Mouse (Mus musculus) cerebellum, adult 8-10 months (tissue): ENCODE measurements around the gene Slc25a12.

Experiments
- DNase-seq: peaks from one replicate; pipeline ENCODE4 v3.0.0; 2022

Gene Slc25a12

DNA sequence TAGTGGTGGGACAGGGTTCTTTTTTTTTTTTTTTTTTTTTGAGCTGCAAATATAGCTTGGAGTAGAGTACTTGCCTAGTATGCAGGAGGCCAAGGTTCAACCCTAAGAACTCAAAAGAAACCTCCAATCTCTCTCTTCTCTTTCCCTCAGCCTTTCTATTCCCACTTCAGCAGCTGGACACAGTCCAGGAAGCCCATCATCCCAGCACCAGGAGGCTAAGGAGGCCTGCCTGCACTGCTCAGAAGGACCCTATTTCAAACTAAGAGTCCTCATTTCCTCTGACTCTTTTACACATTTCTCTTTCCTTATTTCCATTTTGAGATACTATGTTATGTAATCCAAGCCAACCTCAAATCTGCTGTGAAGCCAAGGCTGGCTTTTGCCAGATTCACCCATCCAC, 64.3 kb downstream of the Slc25a12 start:
- DNase-seq, result no peak

DNA sequence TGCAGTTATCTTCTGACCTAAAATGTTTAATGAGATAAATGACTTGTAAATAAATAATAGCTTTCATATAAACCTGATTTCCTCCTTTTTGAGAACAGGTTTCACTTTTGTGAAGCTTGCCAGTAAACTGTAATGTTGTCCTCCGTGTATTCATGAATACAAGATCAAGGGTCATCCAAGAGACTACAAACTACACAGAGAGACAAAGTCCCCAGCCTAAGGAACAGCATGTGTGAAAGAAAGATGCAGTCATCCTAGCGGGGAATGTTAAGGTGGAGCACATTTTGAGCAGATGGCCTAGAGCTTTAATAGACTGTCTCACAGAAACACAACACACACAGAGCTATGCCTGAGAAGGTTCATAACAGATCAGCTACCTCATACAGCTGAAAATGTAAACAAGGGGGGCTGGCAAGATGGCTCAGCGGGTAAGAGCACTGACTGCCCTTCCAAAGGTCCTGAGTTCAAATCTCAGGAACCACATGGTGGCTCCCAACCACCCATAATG, 65.3 kb downstream of the Slc25a12 start:
- DNase-seq, result no peak

DNA sequence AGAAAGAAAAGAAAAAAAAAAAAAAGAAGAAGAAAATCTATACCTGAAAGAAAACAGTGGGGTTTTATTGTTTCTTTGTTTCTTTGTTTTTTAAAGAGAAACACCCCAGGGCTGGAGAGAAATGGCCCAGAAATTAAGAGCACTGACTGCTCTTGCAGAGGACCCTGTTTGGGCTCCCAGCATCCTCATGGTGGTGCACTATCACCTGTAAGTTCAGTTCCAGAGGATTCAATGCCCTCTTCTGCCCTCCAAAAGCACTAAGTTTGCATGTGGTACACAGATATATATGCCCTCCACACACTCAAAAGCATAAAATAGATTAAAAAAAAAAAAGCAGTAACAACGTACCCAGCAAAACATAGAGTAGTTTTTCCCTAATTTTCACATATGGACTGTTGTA, 68.8 kb downstream of the Slc25a12 start:
- DNase-seq, result no peak

DNA sequence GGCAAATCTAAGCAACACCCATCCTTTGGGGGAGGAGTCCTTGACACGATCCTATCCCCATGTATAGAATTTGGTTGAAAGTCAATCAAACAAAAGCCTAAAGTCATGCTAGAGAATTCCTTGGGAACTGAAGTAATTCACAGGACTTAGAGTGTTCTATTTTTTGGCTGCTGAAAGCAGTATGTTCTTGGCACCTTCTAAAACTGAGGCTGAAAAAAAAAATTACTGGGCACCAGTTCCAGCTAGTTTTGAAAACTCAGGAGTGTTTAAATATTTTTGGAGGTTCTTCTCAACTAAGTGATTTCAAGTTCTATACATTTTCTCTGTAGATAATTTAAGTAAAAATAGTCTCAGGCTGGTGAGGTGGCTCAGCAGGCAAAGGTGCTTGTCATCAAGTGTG, 70.0 kb downstream of the Slc25a12 start:
- no peak for DNase-seq

DNA sequence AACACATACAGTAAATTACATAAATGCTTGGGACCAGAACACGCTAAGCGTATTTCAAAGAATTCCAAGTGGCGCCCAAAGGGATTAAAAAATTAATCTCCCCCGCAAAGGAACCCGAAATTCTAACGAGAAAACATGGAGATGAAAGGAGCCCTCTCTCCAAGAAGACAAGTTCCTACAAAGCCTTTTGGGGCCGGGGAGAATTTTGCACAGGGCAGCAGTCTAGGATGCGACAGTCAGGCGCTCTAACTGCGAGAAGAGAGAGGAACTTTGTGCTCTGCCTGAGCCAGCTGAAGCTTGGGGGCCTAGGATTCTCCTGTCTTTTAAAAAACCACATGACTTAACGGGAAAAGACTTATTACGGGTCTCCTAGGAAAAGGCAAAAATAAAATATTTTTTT, 71.7 kb downstream of the Slc25a12 start:
- DNase-seq, result no peak

DNA sequence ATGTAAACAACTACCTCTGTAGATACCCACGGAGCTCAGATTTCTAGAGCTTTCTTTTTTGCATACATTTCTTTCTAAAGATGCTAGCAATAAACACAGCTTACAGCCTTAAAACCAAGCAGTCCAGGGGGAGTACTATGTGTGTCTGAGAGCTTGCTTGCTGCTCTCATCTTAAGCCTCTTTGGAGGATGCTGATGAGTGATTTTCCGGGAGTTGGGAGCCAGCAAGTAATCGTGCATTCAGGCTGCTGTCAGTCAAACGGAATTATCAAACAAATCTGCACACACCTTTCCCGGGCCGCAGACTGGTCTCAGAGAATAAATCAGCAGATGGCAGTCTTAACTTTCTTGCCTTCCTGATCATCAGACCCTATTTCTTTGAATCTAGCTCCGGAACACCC, 73.1 kb downstream of the Slc25a12 start:
- DNase-seq, result no peak

DNA sequence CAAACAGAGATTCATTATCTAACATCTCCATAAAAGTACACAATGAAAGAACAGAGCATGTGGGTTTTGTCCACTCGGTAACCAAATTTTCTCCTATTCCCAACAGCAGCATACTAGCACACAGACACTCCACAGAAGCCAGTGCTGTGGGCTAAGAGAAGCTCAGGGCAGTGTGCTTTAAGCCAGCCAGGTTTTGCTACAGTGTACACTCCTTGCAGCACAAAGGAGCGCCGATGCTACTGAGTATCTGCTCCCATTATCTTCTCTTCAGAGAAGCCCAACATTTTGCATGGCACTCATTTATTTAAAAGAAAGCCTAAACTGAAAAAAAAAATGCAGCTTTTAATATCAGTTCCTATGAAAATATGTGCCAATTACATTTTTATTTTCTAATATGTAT, 73.6 kb downstream of the Slc25a12 start:
- no peak for DNase-seq

DNA sequence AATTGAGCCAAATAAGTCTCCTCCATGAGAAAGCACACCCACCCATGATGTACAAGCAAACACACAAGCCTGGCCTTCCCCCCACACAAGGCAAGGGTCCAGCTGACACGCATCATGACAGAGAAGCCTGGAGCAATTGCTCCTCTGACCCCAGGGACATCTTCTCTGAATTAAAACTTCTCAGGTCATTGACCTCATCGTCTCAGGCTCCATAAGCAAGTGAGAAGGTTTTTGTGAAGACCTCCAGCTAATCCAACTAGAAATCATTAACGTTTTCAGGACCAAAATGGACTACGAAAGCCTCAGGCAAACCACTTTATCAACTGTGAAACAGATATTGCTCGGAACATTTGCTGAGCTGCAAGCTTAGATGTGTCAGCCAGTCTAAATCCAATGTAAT, 76.0 kb downstream of the Slc25a12 start:
- DNase-seq, result no peak

DNA sequence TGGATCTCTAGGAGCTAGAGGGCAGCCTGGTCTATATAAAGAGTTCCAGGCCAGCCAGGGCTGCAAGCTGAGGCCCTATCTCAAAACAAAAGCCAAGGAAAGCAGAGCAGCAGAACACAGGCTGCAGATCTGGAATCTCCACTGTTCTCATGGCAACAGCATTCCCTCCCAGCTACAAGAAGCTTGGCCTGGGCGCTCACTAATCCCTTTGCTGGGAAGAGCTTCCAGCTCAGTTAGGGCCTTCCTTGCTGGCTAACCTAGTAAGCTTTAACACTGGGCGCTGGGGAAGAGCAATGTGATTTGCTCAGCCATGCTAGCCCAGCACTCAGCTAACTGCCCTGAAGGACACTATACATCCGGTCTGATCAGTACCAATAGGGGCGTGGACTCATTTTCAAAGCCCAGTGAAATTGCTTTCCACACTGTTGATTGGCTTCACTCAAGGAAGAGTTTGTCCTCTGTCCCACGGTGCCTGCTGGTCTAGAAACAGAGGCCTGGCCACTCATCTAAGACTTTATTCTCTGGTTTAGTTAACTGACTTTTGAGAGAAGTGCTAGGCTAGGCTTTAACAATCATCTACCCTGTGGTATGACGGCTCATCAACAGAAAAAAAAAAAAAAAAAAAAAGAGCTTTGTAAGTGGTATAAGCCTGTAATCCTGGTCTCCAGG, 77.3 kb downstream of the Slc25a12 start:
- no peak for DNase-seq

DNA sequence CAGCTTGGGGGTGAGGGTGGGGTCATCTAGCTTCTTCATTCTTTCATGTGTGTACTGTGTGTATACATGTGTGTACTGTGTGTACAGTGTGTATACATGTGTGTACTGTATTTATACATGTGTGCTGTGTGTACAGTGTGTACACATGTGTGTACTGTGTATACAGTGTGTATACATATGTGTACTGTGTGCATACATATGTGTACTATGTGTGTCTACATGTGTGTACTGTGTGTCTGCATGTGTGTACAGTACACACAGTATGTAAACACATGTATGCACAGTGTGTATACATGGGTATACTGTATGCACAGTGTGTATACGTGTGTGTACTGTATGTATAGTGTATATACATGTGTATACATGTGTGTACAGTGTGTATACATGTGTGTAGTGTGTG, 85.6 kb downstream of the Slc25a12 start:
- DNase-seq, result no peak

DNA sequence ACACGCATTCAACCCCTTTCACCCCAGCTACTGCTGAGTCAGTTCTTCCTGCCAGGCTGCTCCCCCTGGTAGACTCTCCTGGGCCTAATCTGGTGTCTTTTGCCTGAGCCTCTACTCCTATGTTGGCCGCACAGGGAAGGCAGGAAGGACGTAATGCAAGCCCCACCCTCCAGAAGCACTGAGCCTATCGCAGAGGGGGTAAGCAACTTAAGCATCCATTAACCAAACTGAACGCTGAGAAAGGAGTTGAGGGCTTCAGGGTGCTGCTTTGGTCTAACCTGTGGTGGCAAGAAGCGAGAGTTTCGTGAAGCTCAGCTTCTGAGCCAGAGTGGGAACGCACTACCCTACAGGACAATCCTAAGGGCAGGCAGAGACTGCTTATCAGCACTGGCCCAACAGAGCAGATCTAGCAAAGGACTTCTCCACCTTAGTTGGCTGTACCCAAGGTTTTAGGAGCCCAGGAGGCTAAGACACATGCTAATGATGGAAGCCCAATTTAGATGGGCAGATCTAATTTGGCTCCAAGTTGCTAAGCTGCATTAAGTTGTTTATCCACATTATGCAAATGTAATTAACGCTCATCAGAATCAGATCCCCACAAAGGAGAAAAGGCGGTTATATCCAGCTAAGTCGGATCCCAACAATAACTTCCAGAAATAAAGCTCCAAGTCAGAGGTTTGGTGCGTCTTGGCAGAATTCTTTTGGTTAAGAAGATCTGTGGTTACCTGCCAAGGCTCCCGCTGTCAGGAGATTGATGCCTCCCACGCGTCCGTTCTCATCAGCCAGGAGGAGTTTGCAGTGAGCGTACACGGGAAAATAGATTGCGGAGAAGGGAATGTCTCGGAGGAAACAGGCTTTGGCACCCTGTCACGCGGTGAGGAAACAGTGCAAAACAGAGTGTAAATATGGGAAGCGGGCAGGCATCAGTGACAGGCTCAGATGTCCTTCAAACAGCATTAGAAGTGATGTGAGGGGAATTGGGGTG, 88.5 kb downstream of the Slc25a12 start:
- DNase-seq, result peak; percentile 69

DNA sequence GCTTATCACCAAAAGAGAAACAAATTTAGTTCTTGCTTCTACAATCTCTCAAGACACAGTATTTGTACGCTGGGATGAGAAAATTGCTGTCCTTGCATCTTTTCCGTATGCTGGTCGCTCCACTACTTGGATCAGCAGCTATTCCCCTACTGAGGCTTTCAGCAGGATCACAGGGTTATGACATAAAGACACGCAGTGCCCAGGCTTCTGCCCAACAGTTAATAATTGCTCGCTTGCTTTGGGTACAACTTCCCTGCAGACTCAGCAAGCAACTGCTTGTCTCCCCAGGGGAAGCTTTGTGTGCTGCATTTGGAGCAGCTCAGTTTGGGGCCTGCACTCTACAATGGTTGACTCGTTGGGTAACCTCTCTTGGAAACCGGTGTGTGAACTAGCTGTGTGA, 91.8 kb downstream of the Slc25a12 start:
- no peak for DNase-seq

DNA sequence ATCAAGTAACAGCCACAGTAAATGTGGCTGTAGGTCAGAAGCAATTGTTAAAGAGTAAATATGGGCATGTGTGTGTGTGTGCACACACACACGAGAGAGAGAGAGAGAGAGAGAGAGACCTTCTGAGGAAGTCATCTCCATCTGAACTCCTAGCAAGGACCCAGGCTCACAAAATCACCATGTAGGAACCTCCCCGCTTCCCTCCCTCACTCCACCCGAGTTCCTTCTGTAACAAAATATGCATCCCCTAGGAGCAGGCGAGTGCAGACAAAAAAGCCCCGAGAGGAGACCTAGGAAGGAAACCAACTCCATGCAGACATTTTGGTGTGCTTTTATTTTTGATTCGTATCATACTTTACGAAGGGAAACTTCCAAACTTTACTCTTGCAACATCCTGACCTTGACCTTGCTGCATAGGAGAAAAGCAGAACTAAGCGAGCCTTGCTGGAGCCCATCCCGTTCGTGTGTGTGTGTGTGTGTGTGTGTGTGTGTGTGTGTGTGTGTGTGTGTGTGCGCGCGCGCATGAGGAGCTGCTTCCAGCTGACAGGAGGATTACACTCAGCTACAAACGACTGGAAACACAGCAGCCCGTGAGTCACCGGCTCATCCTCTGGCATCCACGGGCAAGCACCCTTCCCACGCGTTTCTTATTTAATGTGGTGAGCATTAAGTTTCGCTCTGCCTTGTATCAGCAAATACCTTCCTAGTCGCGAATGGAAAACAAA, 93.4 kb downstream of the Slc25a12 start:
- DNase-seq, result no peak

DNA sequence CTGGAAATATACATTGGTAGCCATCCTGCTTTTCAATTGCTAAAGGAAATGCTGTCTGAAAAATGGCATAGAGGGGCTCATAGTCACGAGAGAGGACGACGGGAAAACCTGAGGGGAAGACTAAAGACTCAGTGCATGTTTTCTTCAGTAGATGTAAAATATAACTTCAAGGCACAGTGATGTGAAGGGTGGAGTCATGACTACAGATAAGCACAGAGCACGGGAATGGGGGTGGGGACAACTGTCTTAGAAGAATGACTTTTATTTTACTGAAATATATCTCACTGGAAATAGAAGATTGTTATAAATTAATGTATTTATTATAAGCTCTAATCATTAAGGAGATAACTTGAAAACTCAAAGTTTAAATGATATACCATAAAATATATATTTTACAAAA, 97.5 kb downstream of the Slc25a12 start:
- DNase-seq, result no peak

DNA sequence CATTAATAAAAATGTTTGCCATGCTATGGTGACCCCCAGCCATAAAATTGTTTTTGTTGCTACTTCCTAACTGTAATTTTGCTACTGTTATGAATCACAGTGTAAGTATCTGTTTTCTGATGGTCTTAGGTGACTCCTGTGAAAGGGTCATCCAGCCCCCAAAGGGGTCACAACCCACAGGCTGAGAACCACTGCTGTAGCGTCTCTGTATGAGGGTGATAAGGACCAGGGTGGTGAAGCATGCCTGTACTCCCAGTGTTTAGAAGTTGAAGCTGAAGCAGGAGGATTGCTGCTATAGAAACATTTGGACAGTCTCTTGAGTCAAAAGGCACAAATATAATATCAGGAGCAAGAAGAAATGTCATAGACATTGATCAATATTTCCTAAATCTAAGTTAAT, 98.2 kb downstream of the Slc25a12 start:
- no peak for DNase-seq

DNA sequence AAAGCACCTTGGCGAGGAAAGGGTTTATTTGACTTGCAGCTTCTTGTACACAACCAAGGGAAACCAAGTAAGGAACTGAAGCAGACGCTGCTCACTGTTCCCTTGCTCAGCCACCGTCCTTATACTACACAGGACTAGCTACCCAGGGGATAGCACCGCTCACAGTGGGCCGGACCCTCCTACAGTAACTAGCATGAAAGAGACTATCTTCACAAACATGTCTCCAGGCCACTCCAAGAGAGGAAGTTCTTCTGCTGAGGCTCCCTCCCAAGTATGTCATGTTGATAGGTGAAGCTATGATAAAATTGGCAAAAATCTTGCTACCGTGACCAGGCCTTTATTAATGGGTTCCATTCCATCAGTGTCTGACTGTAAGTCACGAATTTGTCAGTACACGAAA, 98.9 kb downstream of the Slc25a12 start:
- DNase-seq, result no peak

DNA sequence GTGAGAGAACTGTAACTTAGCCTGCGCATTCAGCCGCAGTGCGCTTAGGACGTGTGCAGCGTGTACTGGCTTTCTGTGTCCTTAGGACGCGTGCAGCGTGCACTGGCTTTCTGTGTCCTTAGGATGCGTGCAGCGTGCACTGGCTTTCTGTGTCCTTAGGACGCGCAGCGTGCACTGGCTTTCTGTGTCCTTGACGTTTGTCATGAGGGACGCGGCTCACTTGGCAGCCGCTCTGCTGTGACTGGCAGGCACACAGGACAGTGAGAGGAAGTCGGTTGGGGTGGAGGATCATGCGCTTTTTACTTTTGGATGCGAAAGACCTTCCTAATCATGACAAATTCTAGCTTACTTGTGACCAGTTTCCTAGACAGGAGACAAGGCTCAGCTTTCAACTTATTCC, 103.0 kb downstream of the Slc25a12 start:
- no peak for DNase-seq

DNA sequence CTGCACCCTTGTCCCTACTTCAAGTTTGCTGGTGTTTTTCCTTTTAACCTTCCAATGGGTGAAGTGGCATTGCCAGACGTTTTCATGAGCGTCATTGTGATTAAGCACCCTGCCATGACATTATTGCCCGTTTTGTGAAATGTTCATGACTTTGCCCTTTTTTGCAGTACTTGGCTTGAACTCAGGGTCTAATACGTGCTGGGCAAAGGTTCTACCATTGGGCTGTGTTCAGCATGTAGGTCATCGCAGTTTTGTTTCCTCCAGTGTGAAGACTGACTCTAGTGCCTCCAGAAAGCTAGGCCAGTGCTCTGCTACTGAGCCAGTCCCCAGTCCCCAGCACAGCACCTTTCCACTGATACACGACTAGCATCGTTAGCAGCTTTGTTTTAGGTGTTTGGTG, 111.0 kb downstream of the Slc25a12 start:
- no peak for DNase-seq

DNA sequence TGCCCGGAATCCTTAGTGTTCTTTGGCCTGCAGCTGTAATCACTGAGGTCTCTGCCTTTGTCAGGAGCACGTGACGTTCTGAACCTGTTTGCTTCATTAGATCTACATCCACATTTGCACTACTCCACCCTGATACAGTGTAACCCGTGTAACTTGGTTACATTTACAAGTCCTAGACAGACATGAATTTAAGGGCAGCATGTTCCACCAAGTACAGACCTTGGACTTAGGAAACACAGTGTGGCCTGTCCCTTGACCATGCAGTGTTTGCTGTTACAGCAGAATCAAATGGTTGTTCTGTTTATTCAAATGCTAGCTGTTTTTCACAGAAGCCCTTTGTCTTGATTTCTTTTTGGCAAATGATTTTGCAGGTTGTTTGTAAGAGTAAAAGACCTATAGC, 112.7 kb downstream of the Slc25a12 start:
- no peak for DNase-seq

DNA sequence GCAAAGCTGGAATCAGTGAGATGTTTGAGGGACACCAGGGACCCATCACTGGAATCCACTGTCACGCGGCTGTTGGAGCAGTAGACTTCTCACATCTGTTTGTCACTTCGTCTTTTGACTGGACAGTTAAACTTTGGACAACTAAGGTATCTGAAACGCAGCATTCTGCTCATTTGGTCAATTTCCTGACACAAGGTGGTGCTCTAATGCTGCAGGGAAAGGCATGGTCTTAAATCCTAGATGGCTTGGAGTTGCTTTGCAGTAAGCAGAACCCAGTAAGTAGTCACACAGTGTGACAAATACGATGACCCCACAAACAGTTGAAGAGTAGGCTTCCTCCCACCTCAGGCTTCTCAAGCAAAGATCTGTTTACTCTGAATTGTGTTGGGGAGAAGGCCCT, 116.7 kb downstream of the Slc25a12 start:
- no peak for DNase-seq

DNA sequence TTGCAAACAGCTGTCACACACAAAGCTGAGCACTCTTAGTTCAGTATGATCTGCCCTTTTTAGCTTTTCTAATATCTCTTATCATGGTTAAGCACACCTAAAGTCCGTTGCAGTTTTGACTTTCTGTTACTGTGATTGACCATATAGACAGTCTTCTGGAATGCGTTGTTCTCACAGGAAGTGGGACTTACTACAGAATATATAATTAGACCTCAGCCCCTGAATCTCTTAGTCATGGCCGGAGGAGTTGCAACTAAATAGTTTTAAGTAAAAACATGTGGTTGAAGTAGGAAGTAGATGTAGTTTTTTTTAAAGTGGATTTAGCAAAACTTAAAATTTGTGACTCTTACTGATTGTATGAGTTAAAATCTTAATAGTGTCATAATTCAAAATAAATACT, 119.5 kb downstream of the Slc25a12 start:
- no peak for DNase-seq

DNA sequence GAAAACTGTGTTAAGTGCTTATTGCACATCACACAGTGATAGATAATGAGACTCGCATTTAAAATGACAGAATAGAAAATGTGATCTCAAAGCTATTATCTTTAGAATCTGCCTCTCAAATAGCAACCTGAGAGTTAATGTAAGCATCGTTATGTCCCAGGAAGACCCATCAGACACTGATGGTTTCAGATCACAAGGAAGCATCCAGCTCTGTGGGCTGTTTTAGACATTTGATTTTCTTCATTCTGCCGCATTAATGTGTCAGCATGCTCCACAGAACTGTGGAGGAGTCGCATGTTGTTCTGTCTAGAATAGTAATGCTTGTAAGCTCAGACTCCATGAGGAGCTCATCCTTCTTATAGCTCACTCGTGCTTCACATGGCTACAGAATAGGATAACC, 121.5 kb downstream of the Slc25a12 start:
- DNase-seq, result no peak

DNA sequence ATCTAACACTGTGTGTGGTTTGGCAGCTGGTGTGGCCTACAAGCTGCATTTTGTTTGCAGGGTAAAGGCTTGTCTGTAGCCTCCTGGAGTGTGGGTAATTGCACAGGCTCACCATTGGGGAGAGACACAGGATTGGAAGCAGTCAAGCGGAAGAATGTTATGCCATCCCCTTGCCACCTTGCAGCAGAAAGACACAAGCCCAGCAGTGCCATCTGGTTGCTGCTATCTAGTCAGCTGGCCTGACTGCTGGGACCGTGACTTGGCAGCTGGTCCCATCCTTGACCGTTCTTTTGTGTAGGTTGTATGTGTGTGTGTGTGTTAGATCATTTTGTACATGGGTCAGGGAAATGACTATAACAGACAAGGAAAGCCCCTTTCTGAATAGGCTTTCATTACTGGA, 122.1 kb downstream of the Slc25a12 start:
- DNase-seq, result peak; percentile 74

DNA sequence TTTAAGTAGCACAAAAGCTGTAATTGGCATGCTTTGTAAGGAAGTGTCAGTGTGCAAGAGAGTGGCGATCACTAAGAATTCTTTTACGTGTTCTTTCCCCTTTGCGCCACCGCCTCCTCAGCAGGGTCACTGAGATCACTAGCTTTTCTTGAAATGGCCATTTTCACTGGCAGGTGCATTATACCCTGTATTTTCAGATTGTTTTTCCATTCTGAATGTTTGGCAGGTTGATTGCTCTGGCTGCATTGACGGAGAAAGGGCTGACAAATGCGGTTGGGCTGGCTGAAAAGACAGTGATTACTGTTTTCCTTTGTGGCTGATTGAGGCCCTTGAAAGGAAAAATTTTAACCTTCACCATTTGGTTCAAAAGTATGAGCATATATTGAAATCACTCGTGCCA, 122.7 kb downstream of the Slc25a12 start:
- peak; percentile 12 for DNase-seq
